Mouse (Mus musculus) c-Kit-positive CD71-positive TER-119-positive erythroid progenitor cells, embryonic 14.5 days (primary cell): ENCODE measurements around the gene Tmeff1.
A peak's percentile ranks its signal among the peaks of the same experiment; 100 is the strongest.

ENCODE experiments used
- DNase-seq: peaks from one replicate; pipeline ENCODE4 v3.0.0-alpha.2; 2013; ENCODE audit warnings: low spot score

Gene Tmeff1

DNA sequence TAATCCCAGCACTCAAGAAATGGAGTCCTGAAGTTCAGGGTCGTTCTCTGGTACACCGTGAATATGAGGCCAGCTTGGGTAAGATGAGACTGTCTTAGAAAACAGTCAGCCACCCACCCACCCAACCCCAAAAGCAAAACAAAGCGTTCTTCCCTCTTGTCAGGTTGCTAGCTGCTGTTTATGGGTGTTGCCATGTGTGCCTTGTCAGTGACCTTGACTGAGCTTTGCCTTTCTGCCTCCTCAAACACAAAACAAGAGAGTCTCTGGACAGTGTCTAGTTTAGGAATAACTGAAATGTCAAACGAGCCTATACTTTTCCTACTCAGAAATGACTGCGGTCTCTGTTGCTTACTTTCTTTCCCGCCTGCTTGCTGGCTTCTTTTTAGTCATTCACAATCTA, 37.3 kb downstream of the Tmeff1 start:
- no peak for DNase-seq

DNA sequence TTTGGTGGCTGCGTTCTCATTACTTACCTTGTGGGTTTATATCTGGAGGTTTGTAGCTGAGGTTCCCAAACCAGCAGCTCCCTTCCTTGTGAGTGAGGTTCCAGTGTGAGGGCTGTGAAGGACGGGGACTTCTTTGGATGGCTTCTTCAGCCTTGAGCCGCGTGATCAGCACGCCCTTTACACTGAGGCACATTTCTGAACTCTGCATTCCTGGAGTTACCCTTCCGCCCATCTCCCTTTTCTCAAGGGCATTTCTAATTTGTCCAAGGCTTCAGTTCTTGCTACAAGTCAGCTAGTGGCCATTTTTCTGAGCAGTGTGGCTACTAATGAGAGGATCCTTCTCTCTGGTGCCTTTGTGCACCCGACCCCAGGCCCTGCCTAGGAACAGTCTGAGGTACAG, 38.0 kb downstream of the Tmeff1 start:
- DNase-seq: no peak

DNA sequence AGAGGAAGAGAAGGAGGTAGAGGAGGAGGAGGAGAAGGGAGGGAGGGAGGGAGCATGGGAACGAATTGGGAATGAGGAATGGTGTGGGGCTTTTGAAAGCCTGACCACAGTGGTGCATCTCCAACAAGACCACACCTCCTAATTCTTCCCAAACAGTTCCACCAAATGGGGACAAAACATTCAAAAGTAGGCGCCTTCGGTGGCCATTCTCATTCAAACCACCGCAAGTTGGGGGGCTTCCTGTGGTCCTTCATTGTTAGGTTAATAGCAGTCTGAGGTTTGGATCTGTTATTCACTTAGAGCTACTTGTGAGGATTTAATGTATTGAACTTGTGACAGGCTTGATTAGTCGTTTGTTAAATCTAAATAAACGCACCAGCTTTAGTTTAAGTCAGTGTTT, 40.0 kb downstream of the Tmeff1 start:
- DNase-seq: no peak

DNA sequence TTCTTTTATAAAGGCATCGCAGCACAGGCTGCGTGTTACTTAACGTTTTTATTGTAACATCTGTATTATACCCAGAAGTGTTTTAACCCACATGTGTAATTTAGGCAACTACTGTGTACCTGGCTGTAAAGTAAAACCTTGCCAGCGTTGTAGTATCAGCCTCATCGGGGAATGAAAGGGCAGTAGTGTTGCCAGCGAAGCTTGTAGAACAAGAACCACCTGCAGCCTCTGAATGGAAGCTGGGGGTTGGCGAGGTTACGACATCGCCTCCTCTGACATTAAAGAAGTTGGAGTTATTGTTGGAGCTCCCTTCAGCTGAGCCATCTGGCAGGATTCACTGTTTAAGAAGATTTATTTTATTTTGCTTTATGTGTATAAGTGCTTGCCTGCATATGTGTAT, 40.9 kb downstream of the Tmeff1 start:
- DNase-seq: no peak

DNA sequence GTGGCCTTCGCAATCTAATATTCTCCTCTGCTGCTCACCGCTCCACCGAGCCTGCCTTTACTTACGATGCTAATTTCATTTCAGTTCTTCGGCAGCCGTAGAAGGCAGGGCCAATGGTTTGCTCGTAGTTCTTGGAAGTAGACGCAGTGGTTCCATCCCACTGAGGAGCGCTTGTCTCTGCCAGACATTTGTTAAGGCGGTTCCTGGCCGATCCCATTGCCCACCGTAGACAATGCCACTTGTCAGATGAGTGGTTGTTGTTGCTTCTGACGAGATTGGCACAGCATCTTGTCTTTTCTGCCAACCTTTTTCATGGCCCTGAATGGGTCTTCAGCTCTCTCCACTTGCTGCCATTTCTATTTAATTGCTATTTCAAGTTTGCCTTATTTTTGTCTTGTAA, 44.5 kb downstream of the Tmeff1 start:
- no peak for DNase-seq

DNA sequence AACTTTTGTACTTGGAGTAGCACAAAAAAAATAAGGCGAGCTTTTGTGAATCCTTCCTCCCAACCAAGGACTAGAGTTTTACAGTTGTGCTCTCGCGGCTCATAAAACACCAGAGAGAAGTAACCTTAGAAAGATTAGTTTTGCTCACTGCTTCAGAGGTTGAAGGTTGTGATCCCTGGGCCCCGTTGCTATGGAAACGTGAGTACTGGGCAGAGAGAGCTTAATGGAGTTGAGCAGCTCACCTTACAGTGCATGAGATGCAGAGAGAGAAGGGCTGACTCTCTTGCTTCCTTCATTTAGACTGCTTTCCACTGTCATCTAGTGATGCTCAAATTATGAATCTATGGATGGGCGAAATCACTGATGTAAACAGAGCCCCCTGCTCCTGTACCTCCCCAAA, 48.6 kb downstream of the Tmeff1 start:
- DNase-seq: no peak

DNA sequence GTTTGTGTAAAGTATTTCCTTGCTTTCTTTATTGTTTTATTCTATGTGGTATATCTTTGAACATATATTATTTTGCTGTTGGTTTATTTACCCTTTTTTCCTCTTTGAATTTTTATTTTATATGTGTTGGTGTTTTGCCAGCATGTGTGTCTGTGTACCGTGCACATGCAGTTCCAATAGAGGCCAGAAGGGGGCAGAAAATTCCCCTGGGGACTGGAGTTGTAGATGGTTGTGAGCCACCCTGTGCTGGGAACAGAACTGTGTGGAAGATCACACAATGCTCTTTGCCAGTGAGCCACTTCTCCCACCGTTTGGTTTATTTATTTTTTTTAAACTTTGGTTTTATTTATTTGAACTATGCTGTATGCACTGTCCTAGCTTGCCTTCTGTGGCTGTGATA, 49.1 kb downstream of the Tmeff1 start:
- DNase-seq: peak; percentile 18

DNA sequence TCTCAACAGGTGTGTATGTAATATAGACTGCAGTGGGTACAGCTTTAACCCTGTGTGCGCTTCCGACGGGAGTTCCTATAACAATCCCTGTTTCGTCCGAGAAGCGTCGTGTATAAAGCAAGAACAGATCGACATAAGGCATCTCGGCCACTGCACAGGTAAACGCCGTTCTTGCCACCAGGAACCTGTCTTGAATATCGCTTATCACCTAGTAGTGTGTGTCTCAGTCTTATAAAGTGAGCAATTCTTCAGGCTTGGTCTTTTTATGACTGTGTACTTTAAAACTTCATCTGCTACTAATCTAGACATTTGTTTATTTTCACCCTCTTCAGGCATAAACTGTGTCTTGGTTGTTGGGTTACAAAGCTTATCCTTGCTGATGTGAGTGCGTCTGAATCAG, 51.9 kb downstream of the Tmeff1 start:
- DNase-seq: no peak

DNA sequence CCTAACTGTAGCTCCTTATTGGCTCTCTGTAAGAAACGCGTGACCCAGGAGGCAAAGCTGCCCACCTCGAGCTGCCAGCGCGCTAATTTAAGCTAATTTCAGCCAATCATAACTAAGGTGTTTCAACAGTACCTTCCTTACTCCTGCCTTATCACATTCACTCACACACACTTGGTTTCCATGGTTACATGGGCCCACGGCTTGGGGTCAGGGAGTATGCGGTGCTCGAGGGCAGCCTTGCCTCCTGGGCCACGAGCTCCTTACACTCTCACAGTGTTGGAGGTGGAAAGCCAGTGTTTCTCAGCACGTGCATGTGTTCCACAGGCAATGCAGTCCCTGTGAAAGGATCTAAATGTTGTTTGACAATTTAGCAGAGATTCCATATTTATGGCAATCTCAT, 53.2 kb downstream of the Tmeff1 start:
- DNase-seq: no peak

DNA sequence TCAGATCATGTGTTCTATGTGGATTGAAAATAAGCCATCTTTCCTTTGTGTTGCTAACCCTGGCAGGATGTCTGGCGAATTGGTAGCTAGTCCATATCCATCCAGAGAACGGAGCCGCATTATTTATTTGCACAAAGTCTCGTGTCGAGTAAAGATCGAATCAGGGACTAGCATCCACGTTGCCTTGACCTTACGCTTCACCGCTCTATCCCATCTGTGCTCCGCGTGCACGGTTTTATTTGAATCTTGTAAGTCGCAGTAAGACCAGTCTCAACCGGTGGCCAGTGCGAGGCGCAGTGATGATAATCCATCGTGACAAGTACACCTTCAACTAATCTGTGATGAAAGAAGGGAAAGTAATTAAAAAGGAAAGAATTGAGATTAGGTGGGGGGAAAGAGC, 54.5 kb downstream of the Tmeff1 start:
- DNase-seq: no peak

DNA sequence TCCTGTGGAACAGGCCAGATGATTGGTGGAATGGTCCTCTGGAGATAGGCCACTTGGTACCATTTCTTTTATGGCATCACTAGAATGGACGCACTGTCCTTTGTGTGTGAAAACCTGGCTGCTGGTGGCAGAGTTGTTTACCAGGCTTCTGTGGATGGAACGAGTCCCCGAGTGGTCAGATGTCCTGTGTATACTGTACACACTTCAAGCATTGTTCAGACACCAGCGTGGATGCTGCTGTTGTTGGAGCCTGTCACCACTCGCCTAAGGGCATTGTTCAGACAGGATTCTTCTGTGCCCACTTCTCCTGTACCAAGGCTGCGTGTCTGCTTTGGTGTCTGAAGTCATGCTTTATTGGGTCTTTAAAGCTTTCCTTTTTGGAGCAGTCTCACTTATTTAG, 58.8 kb downstream of the Tmeff1 start:
- no peak for DNase-seq

DNA sequence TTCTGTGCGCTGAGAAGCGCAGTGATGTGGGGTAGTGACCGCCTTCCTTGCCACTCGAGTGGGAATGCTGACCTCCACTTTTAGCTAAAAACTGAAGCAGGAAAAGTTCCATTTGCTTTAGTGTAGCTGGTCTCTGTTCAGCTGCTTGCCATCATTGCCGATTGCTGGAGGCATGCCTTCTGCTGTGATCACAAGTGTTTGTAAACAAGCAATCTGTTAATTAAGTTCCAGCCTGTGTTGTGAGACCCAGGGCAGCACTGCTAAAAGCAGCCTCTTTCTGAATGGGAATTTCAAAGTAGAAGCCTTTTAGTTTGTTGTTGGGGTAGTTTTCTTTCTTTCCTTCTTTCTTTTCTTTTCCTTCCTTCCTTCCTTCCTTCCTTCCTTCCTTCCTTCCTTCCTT, 61.2 kb downstream of the Tmeff1 start:
- DNase-seq: no peak

DNA sequence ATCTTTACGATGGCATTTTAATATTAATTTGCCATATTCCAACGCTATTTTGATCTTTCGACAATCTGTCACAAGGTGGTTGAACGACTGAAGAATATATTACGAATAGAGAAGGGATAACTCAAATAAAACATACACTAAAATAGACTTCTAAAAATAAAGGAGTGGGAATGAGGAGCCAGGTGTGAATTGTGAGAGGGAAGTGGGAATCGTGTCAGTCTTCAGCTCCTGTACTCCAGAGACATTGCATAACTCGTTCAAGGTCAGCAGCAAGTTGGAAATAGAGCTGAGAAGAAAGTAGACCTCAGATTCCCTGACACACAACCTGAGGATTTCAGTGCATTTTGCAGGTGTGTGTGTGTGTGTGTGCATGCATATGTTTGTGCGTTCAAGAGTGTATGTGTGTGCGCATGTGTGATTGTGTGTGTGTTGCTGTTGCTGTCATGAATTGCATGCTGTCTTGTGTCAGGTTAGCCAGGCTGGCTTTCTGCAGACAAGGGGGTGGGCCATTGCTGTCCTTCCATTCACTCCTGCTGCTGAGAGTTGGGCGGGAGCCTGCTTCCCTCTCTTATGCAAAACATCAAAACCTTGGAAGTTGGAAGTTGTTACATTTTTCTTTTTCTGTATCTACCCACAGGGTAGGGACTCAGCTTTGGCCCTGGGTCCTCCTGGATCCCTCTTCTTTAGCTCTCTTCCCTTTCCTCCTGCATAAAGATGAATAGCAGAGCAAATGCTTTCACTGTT, 65.8 kb downstream of the Tmeff1 start:
- no peak for DNase-seq

DNA sequence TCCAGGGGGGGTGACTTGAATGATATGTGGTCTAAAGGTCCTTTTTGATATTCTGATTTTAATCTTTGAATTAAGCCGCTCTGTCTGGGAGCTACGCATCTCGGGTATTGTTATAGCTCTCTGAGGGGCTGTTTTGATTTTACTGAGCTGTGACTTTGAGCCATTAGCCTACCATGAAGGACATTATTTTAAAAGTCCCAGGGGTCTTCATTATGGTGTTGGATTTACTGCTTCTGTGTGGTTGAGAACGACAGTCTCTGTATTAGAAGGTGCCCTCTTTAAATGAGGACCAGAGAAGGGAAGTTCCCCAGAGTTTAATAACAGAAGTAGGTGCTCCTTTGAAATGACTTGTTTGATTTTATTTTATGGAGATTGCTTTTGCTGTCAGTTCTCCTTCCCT, 69.1 kb downstream of the Tmeff1 start:
- DNase-seq: no peak

DNA sequence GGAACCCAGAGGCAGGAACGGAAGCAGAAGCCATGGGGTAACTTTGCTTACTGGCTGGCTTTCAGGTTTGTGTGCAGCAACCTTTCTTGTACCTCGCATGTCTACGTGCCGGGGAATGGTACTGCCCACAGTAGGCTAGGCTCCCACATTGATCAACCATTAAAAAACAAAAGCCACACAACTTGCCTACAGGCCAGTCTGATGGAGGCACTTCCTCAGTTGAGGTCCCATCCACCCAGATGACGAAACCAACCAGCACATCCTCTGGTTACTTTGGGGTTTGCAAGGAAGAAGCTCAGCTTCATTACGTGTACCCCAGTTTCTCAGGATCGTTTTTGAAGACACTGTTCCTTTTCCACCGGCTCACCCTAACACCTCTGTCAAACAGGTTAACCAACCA, 71.6 kb downstream of the Tmeff1 start:
- no peak for DNase-seq

DNA sequence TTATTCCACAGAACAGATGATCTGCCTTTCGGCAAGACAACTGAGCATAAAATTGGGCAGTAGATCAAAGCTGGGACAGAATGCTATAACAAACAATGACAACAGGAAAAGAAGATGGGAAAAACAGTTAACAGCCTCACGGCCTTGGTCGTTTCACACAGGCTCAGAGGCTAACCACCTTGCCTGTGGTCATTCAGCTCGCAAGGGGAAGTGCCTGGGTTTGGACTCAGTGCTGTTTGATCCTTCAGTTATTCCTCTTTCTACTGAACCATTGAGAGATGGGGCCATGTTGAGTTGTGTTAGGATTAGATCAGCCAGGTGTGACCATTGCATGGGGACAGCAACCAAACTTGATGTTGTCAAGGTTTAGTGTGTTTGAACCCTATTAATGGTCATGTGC, 75.2 kb downstream of the Tmeff1 start:
- no peak for DNase-seq

DNA sequence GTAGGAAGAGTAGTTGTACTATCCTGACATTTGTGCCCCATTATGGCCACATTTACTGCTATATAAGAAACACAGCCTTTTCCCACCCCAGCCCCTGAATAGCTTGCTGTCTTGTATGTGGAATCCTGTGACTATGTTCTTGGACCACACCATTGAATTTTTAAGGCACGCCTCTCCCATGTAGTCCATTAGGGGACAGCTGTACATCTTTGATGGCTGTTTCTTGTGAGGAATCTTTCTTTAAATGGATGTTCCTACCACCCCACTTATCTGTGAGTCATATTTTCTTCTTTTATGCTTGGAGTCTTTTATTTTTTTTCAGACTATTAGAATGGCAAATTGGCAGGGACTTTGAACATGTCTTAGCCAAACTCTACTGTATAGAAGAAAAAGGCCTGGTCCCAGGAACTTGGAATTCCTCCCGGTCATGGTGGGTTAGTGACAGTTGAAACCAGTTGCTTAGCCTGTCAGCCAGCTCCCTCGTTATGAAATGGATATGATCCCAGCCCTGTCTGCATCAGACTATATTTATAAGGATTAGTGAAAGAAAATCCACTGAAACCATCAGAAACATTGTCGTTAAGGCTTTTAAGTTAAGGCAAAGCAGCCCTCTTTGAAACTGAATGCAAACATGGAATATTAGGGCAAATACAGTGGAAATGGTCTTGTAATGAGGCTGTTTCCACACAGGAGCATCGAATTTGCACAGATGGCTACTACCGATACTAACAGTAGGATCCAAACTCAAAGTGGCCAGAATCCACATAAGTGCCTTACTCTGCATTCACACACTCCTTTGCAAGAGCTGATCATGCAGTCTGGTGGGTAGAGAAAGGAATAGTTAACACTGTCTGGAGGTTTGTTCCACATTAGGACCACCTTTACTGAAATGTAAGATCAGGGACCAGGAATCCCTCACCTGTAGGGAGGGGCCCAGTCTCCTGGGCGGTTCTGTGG, 75.9 kb downstream of the Tmeff1 start:
- no peak for DNase-seq

DNA sequence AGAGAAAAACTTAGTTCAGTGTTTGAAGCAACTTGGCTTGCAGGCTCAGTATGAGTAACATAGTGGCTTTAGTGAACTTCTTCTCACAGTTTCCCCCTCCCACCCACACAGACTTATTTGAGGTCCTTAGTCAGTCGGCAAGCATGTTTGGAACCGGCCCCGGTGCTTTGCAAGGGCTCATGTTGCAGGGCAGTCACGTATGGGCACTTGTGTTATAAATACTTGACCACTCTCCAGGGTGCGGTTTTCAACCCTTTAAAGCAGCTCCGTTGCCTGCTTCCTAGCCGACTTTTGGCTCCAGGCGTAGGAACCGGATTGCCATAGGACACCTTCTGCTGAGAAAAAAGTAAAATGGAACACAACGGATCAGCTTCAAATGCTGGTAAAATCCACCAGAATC, 78.3 kb downstream of the Tmeff1 start, which contains the start of gene Cavin4:
Gene Cavin4 (plus strand): TSS at position 244 of the 400 bp plus-strand sequence.
- DNase-seq: no peak

DNA sequence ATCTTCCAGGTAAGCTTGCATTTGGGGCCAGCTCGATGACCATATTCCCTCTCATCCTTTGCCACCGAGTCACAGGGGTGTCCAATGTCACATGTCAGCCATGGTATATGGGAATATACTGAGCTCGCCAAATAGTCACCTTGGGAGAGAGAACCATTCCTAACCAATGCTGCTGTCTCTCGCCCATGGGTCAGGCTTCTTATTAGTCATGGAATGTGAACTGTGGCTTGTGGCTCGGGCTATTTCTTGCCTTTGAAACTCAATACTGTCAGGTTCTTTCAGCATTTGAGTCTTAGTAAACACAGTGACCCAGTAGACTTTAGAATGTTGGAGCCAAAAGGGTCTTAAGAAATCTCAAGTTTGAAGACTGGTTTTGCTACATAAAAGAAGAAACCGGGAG, 79.0 kb downstream of the Tmeff1 start:
- DNase-seq: no peak

DNA sequence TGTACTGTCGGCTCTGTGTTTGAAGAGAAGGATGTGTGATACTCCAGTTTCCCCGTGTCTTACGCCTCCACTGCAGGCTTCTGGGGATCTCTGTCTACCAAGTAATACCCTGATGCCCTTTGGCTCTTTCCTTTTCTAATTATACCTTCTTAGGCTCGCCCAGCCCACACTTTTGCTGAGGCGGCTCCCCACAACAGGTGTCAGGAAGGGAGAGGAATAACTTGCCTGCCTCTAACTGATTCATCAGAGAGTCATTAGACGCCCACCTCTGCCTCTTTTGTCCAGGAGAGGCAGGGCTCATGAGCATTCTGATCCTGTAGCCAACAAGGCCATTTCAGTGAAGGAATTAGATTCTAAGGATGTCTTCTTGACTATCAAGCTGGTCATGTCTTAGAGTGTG, 82.3 kb downstream of the Tmeff1 start:
- DNase-seq: no peak

DNA sequence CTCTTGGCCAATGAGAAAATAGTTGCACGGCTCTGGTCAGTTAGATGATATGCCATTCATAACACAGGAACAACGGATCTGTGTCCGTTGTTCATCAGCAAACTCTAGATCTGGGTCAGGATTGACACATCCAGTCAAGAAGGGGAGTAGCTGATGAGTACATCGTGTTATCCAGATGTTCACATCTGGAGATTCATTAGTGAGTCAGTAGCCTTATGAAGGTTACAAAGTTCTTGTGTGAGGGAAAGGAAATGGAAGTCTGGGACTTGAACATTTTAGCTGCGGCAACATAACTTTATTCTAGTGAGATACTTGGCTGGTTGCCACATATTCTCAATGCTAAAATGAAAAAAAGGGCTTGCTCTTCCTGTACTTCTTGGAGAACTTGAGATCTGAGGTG, 87.9 kb downstream of the Tmeff1 start:
- no peak for DNase-seq

DNA sequence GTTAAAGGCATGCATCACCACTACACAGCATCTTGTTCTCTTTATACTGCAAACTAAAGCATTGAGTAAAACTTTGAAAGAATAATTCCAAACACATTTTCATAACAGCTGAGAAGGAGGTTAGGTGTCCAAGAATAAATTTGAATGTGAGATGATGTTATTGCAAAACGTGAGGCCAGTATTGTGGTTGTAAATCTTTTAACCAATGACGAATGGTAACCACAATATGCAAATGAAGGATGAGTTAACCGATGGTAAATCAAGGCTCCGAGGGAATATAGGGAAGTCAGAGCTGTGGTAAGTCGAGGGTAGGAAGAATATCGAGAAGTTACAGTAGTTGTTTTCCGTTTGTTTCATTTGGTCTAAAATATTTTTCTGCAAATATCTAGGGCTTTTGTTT, 89.4 kb downstream of the Tmeff1 start:
- no peak for DNase-seq

DNA sequence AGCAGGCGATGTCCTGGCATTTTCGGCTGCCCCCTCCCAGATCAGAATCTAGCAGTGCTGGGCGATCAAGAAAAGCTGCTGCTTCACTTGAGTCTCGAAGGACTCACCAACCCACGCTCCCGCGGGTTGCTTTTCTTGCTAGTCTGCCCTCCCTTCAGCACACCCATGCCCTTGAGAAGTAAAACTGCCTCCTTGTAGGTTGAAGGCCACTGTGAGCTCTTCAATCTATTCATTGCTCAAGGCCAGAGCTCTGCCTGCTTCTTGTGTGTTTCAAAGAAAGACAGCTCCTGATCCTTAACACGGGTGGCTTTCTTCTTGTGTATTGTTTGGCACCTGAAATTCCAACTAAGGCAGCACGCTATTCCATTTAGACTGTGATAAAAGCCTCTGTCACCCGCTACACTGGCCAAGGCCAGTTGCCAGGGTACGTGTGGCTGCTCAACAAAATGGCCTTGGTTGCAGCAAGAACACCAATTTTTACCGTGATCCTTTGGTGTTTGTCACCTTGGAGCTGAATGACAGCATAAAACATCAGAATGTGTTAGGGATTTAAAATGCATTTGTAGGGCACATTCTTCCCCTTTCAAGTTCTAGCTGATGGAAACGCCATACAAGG, 91.7 kb downstream of the Tmeff1 start:
- DNase-seq: no peak
